Mouse (Mus musculus) erythroblast, embryonic 14.5 days (primary cell): Measurements from ENCODE around the gene Mgat2.

Experiments used
- GATA1 ChIP-seq: IDR thresholded peaks from 2 replicates; pipeline ENCODE4 v1.6.1; 2012; ENCODE audit warnings: low read length, inconsistent platforms, mixed read lengths
- TAL1 ChIP-seq: IDR thresholded peaks from 3 replicates; pipeline ENCODE4 v1.6.1; 2012; ENCODE audit warnings: low read length, inconsistent platforms, mixed read lengths

GRCm38 (mm10) chr12:69177526-69177925 lies 6.4 kb upstream of the Mgat2 start:
- TF ChIP-seq GATA1 = no peak
- no peak for TF ChIP-seq TAL1
